Mouse (Mus musculus): Measurements from ENCODE around the gene Atat1.

- TF ChIP-seq CTCF (IDR thresholded peaks at IDR 0.05; ENCODE audit: extremely low read depth, insufficient read length, insufficient replicate concordance, low read depth, low read length), result peak; percentile 48; the same call in 1 of the 2 replicates
- no peak for TF ChIP-seq POLR2A (IDR thresholded peaks at IDR 0.05; ENCODE audit: low read depth, low read length)
These were observed 38.8 kb downstream of the Atat1 start for GRCm38 (mm10) chr17:35870884-35871696.

Measured in small intestine, adult 2 months (tissue).